Mouse (Mus musculus): ENCODE results near the gene Iars2. TPM values are rescaled to one million over a fixed set of nuclear protein-coding genes. Genes with fewer than 3 reads are reported as not detected.
A peak's percentile ranks its signal among the peaks of the same experiment; 100 is the strongest.
"Not testable (repeated sequence)": the region's sequence is repeated elsewhere in the genome, so short reads cannot be mapped to it uniquely, and the experiment has no call there.

Gene Iars2
- polyA plus RNA-seq, 1 experiment from 2014 or later: 36.4 TPM

DNA sequence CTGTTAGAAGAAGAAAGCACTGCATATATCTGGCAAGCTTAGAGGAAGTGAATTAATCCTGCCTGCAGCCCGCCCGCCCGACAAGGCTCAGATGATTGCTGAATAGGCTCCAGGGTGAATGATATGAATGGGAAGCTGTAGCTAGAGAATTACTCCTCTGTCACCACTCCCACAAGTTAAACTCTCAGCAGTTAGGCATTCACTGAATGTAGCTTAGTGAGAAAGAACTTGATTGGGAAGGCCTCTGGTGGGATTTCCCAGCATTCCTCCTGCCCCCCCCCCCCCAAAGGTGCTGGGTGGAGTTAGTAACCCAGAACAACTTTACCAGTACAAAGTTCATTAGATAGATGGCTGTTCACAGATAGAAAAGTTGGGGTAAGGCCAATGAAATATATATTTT, 7.3 kb upstream of the Iars2 start:
- WGBS: 26% methylated on average over 3 of the region's 3 CpGs
- H3K27ac ChIP-seq (ENCODE audit: low read length): no peak overlapping the region
- no peaks in the 10 kb centered on the region for H3K9me3 ChIP-seq (replicated peaks; ENCODE audit: control insufficient read depth, low read length)
- no peaks in the 10 kb centered on the region for H3K27me3 ChIP-seq (ENCODE audit: control insufficient read depth, insufficient read depth, low read length)
- H3K4me3 ChIP-seq (replicated peaks; ENCODE audit: low read length): no peak overlapping the region
- peaks cover 8% of the 10 kb centered on the region for H3K4me1 ChIP-seq (ENCODE audit: control insufficient read depth, insufficient read depth, low read length)
- no peak overlapping the region for H3K9ac ChIP-seq (ENCODE audit: low read length)
- no peak overlapping the region for H3K4me2 ChIP-seq (ENCODE audit: low read depth, low read length)
- ATAC-seq (ENCODE audit: insufficient read depth, low FRiP score): peak; percentile 54; the same call in 1 of the 2 replicates
- H3K36me3 ChIP-seq (ENCODE audit: control insufficient read depth, insufficient read depth, low read length): peaks cover 3% of the 10 kb centered on the region; the same call in 1 of the 2 replicates

DNA sequence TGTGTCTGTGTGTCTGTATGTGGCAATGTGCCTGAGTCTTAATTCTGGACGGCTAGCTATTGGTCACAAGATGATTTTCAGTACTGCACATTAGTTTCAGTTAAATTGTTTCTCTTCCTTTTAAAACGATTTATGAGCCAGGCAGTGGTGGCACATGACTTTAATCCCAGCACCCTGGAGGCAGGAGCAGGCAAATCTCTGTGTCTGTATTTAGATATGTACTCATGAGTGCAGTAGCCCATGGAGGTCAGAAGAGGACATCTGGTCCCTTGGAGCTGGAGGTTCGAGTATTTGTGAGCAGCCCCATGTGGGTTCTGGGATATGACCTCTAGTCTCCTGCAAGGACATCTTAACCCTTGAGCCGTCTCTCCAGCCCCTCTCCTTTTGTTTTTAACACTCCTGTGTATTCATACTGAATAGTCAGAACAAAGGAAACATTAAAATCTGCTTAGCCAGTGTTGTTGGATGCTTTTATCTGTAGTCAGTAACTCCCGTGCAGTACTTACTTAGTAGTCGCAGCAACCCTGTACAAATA, 6.1 kb upstream of the Iars2 start:
- Histone ChIP-seq H3K9ac (ENCODE audit: low read length) (no peak overlapping the region), H3K4me3 (replicated peaks; ENCODE audit: low read length) (no peak overlapping the region), H3K9me3 (replicated peaks; ENCODE audit: control insufficient read depth, low read length) (no peaks in the 10 kb centered on the region), H3K4me2 (ENCODE audit: low read depth, low read length) (no peak overlapping the region), H3K27me3 (ENCODE audit: control insufficient read depth, insufficient read depth, low read length) (no peaks in the 10 kb centered on the region), H3K36me3 (ENCODE audit: control insufficient read depth, insufficient read depth, low read length) (peaks cover 3% of the 10 kb centered on the region; the same call in 1 of the 2 replicates), H3K4me1 (ENCODE audit: control insufficient read depth, insufficient read depth, low read length) (peaks cover 8% of the 10 kb centered on the region), H3K27ac (ENCODE audit: low read length) (no peak overlapping the region)
- 78% methylated on average over 6 of the region's 6 CpGs for WGBS
- no peak for ATAC-seq (ENCODE audit: insufficient read depth, low FRiP score)

DNA sequence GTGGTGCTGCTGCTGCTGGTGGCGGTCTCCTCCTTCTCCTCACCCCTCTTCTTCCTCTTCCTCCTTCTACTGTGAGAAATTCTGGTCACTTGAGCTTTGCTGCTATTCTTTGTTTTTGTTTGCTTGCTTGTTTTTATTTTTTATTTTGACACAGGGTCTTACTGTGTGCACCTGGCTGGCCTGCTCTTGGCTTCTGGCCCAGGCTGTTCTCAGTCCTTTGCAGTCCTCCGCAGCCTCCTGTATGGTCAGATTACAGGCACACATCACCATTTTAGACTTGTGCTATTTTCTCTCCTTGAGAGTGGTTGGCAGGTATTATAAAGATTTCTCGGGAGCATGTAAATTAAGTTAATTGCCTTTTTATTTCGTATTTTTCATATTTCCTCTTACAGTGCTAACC, 4.9 kb upstream of the Iars2 start:
- Histone ChIP-seq H3K9ac (ENCODE audit: low read length) (no peak overlapping the region), H3K27ac (ENCODE audit: low read length) (no peak overlapping the region), H3K4me3 (replicated peaks; ENCODE audit: low read length) (no peak overlapping the region), H3K4me1 (ENCODE audit: control insufficient read depth, insufficient read depth, low read length) (peaks cover 8% of the 10 kb centered on the region), H3K36me3 (ENCODE audit: control insufficient read depth, insufficient read depth, low read length) (no peaks in the 10 kb centered on the region), H3K9me3 (replicated peaks; ENCODE audit: control insufficient read depth, low read length) (no peaks in the 10 kb centered on the region), H3K4me2 (ENCODE audit: low read depth, low read length) (no peak overlapping the region), H3K27me3 (ENCODE audit: control insufficient read depth, insufficient read depth, low read length) (no peaks in the 10 kb centered on the region)
- 84% methylated on average over 4 of the region's 4 CpGs for WGBS
- no peak for ATAC-seq (ENCODE audit: insufficient read depth, low FRiP score)

DNA sequence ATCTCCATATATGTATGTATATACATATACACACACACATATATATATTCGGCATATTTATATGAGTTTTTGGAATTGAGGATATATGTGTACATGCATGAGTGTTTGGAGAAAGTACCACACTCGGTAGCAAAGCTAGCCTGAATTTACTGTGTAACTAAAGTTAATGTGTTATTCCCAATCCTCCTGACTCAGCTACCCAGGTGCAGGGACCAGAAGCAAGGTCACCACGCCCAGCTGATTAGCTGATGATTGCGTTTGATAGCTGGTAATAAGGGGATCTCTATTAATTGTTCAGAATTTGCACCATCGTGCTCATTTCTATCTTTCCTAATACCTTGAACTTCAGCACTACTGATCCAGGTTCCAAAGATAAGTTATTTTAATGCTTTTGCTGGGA, 4.5 kb upstream of the Iars2 start:
- Histone ChIP-seq H3K4me1 (ENCODE audit: control insufficient read depth, insufficient read depth, low read length) (peaks cover 8% of the 10 kb centered on the region), H3K9me3 (replicated peaks; ENCODE audit: control insufficient read depth, low read length) (no peaks in the 10 kb centered on the region), H3K4me2 (ENCODE audit: low read depth, low read length) (no peak overlapping the region), H3K27me3 (ENCODE audit: control insufficient read depth, insufficient read depth, low read length) (no peaks in the 10 kb centered on the region), H3K36me3 (ENCODE audit: control insufficient read depth, insufficient read depth, low read length) (no peaks in the 10 kb centered on the region), H3K27ac (ENCODE audit: low read length) (no peak overlapping the region), H3K4me3 (replicated peaks; ENCODE audit: low read length) (no peak overlapping the region), H3K9ac (ENCODE audit: low read length) (no peak overlapping the region)
- 81% methylated on average over 5 of the region's 5 CpGs for WGBS
- no peak for ATAC-seq (ENCODE audit: insufficient read depth, low FRiP score)

DNA sequence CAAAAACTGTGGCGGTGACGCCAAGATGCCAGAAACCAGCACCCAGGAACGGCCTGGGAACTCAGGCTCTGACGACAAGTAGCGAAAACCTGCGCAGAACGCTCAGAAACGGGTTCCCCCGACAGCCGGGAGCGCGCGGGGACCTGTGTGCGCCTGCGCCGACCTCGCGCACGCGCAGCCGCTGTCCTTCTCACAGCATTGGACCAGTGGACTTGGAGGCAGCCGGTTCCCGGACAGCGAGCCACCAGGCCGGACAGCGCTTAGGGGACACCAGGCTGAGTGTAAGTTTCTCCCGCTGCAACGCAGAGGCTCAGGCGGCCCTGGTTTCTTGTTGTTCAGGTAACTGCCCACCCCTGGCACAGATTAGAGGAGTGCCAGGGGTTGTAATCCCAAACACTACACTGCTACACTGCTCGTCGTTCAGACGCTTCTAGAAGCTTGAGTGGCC, 2.8 kb upstream of the Iars2 start, which contains the start of gene Bpnt1:
Gene Bpnt1 (plus strand): TSS at position 167 of the 448 bp plus-strand sequence.
- Histone ChIP-seq H3K4me3 (replicated peaks; ENCODE audit: low read length) (peak within 1 kb of the TSS; percentile 75), H3K36me3 (ENCODE audit: control insufficient read depth, insufficient read depth, low read length) (0 out of 2 replicates have a peak, but pooled peaks cover 2% of the 10 kb centered on the region), H3K9me3 (replicated peaks; ENCODE audit: control insufficient read depth, low read length) (no peaks in the 10 kb centered on the region), H3K9ac (ENCODE audit: low read length) (peak within 1 kb of the TSS; percentile 85), H3K27me3 (ENCODE audit: control insufficient read depth, insufficient read depth, low read length) (no peaks in the 10 kb centered on the region), H3K4me1 (ENCODE audit: control insufficient read depth, insufficient read depth, low read length) (peaks cover 11% of the 10 kb centered on the region), H3K27ac (ENCODE audit: low read length) (peak within 1 kb of the TSS; percentile 93), H3K4me2 (ENCODE audit: low read depth, low read length) (peak within 1 kb of the TSS; percentile 60)
- under 1% methylated on average over 32 of the region's 32 CpGs for WGBS
- peak; percentile 90 for ATAC-seq (ENCODE audit: insufficient read depth, low FRiP score)

DNA sequence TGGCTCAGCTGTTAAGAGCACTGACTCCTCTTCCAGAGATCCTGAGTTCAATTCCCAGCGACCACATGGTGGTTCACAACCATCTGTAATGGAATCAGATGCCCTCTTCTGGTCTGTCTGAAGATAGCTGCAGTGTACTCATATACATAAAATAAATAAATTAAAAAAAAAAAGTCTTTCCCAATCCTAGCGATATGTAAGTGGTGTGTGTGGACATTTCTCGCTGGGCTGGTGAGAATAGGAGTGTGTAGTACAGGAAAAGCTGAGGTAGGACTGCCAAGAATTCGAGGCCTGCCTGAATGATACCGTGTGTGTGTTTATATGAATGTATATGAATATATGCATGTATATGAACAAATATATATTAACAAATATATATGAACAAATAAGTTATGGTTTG, 2.2 kb upstream of the Iars2 start:
- WGBS: 51% methylated on average over 5 of the region's 5 CpGs
- Histone ChIP-seq H3K27me3 (ENCODE audit: control insufficient read depth, insufficient read depth, low read length) (no peaks in the 10 kb centered on the region), H3K9me3 (replicated peaks; ENCODE audit: control insufficient read depth, low read length) (no peaks in the 10 kb centered on the region), H3K36me3 (ENCODE audit: control insufficient read depth, insufficient read depth, low read length) (0 out of 2 replicates have a peak, but pooled peaks cover 6% of the 10 kb centered on the region), H3K9ac (ENCODE audit: low read length) (no peak overlapping the region), H3K4me1 (ENCODE audit: control insufficient read depth, insufficient read depth, low read length) (peaks cover 11% of the 10 kb centered on the region), H3K27ac (ENCODE audit: low read length) (no peak overlapping the region), H3K4me3 (replicated peaks; ENCODE audit: low read length) (no peak overlapping the region), H3K4me2 (ENCODE audit: low read depth, low read length) (peak overlapping the region; percentile 60; the same call in 1 of the 2 replicates)
- ATAC-seq (ENCODE audit: insufficient read depth, low FRiP score): no peak

DNA sequence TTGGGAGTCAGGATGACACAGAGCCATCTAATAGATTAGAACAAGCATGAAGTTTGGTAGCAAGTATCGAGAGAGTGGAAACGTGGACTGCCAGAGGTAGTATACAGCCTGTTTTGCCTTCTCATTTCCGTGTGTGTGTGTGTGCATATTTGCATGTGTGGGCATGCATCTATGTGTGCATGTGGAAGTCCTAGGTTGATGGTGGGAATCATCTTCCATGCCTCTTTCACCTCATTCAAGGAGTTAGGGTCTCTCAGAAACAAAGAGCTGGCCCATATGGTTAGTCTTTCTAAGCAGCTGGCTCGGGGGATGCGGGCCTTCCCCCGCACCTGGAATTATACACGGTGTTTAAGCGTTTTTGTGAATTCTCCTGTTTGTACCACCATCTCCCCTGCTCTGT, 655 bp upstream of the Iars2 start:
- Histone ChIP-seq H3K27me3 (ENCODE audit: control insufficient read depth, insufficient read depth, low read length) (no peaks in the 10 kb centered on the region), H3K27ac (ENCODE audit: low read length) (no peak overlapping the region), H3K4me3 (replicated peaks; ENCODE audit: low read length) (no peak overlapping the region), H3K9ac (ENCODE audit: low read length) (no peak overlapping the region), H3K36me3 (ENCODE audit: control insufficient read depth, insufficient read depth, low read length) (peaks cover 10% of the 10 kb centered on the region; the same call in 1 of the 2 replicates), H3K4me1 (ENCODE audit: control insufficient read depth, insufficient read depth, low read length) (peaks cover 11% of the 10 kb centered on the region), H3K9me3 (replicated peaks; ENCODE audit: control insufficient read depth, low read length) (no peaks in the 10 kb centered on the region), H3K4me2 (ENCODE audit: low read depth, low read length) (peak overlapping the region; percentile 68; the same call in 1 of the 2 replicates)
- 92% methylated on average over 8 of the region's 8 CpGs for WGBS
- no peak for ATAC-seq (ENCODE audit: insufficient read depth, low FRiP score)

DNA sequence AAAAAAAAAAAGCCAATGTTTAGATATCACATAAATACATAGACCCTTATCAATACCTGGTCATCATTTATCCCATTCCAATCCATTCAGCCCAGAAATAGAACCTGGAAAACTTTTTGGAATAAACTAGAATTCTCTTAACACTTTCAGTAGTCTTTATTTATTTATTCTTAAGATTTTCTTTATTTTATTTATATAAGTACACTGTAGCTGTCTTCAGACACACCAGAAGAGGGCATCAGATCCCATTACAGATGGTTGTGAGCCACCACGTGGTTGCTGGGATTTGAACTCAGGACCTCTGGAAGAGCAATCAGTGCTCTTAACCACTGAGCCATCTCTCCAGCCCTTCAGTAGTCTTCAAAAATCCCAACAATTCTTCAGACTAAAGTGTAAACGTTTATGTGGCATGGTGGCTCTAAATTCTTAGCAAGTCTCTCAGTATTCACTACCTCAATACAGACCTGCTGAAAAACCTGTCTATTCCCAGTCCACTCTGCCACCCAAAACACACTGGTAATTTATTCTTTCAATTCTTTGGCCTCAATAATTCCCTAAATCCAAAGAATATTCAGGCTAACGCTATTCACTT, 1.3 kb downstream of the Iars2 start:
- H3K9ac ChIP-seq (ENCODE audit: low read length); H3K4me1 ChIP-seq (ENCODE audit: control insufficient read depth, insufficient read depth, low read length); ATAC-seq (ENCODE audit: insufficient read depth, low FRiP score); H3K9me3 ChIP-seq (replicated peaks; ENCODE audit: control insufficient read depth, low read length); H3K27me3 ChIP-seq (ENCODE audit: control insufficient read depth, insufficient read depth, low read length); H3K27ac ChIP-seq (ENCODE audit: low read length): not testable (repeated sequence)
- Histone ChIP-seq H3K4me2 (ENCODE audit: low read depth, low read length) (peak overlapping the region; percentile 68), H3K4me3 (replicated peaks; ENCODE audit: low read length) (peak overlapping the region; percentile 96), H3K36me3 (ENCODE audit: control insufficient read depth, insufficient read depth, low read length) (peaks cover 20% of the 10 kb centered on the region; the same call in 1 of the 2 replicates)
- 49% methylated on average over 3 of the region's 3 CpGs for WGBS

DNA sequence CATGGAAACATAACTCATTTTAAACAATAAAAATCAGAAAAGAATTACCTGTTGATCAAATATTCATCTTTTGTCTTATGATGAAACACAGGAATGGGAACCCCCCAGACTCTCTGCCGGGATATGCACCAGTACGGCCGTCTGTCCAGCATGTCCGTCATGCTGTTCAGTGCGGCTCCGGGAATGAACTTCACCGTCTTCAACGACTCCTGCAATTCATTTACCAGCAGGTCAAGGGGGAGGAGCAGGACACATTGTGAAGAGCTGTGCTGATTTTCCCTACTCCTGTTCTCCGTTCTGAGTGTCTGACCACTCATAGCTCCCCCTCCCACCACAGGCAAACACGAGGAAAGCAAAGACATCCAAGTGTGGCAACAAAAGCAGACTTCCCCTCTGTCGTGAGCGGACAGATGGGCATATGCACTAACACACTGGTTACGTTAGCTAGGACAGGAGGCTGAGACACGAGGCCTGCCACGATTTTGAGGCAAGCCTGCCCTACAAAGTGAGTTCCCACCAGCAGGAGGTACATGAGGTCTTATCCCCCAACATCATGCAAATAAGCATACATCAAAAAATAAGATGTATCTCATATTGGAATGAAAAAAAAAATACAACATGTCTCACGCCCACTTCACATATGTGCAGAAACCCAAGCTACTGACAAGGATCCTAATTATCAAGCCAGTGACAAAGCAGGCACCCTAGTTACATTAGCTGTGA, 13.2 kb downstream of the Iars2 start:
- no peaks in the 10 kb centered on the region for H3K4me1 ChIP-seq (ENCODE audit: control insufficient read depth, insufficient read depth, low read length)
- no peak overlapping the region for H3K4me3 ChIP-seq (replicated peaks; ENCODE audit: low read length)
- no peak overlapping the region for H3K4me2 ChIP-seq (ENCODE audit: low read depth, low read length)
- no peak overlapping the region for H3K27ac ChIP-seq (ENCODE audit: low read length)
- WGBS: 90% methylated on average over 16 of the region's 16 CpGs
- no peaks in the 10 kb centered on the region for H3K27me3 ChIP-seq (ENCODE audit: control insufficient read depth, insufficient read depth, low read length)
- H3K9me3 ChIP-seq (replicated peaks; ENCODE audit: control insufficient read depth, low read length): no peaks in the 10 kb centered on the region
- ATAC-seq (ENCODE audit: insufficient read depth, low FRiP score): no peak
- H3K9ac ChIP-seq (ENCODE audit: low read length): no peak overlapping the region
- peaks cover 31% of the 10 kb centered on the region for H3K36me3 ChIP-seq (ENCODE audit: control insufficient read depth, insufficient read depth, low read length)

Measured in stomach, embryonic 16.5 days (tissue).